Mouse (Mus musculus) ZHBTc4 (cell line): ENCODE results near the gene Alg9.

Experiments used
- DNase-seq: peaks from one replicate; pipeline ENCODE4 v3.0.0-alpha.2; 2011; ENCODE audit warnings: low read depth, low spot score

The Alg9 gene

GRCm38 (mm10) chr9:50850713-50851112 lies 75.9 kb downstream of the Alg9 start:
- no peak for DNase-seq

GRCm38 (mm10) chr9:50852634-50853349 lies 78.0 kb downstream of the Alg9 start:
- peak; percentile 21 for DNase-seq

- DNase-seq: no peak
Observed at GRCm38 (mm10) chr9:50854376-50854775, 79.6 kb downstream of the Alg9 start.

- no peak for DNase-seq
Observed at GRCm38 (mm10) chr9:50855133-50855766, 80.4 kb downstream of the Alg9 start.

- DNase-seq: no peak
Observed at GRCm38 (mm10) chr9:50855780-50856179, 81.0 kb downstream of the Alg9 start.

- peak; percentile 96 for DNase-seq
Observed at GRCm38 (mm10) chr9:50856341-50857081, 81.7 kb downstream of the Alg9 start.

GRCm38 (mm10) chr9:50857082-50857641 lies 82.3 kb downstream of the Alg9 start:
- no peak for DNase-seq

GRCm38 (mm10) chr9:50858681-50859080 lies 83.9 kb downstream of the Alg9 start:
- no peak for DNase-seq

- DNase-seq: no peak
Observed at GRCm38 (mm10) chr9:50861119-50861839, 86.5 kb downstream of the Alg9 start.

GRCm38 (mm10) chr9:50863824-50864223 lies 89.0 kb downstream of the Alg9 start:
- no peak for DNase-seq

GRCm38 (mm10) chr9:50864877-50865276 lies 90.1 kb downstream of the Alg9 start:
- no peak for DNase-seq

GRCm38 (mm10) chr9:50865803-50866202 lies 91.0 kb downstream of the Alg9 start:
- no peak for DNase-seq

- DNase-seq: no peak
Observed at GRCm38 (mm10) chr9:50867015-50867414, 92.2 kb downstream of the Alg9 start.

- no peak for DNase-seq
Observed at GRCm38 (mm10) chr9:50868182-50868581, 93.4 kb downstream of the Alg9 start.

- no peak for DNase-seq
Observed at GRCm38 (mm10) chr9:50873210-50873609, 98.4 kb downstream of the Alg9 start.

GRCm38 (mm10) chr9:50874031-50874430 lies 99.2 kb downstream of the Alg9 start:
- no peak for DNase-seq

GRCm38 (mm10) chr9:50875470-50875869 lies 100.7 kb downstream of the Alg9 start:
- DNase-seq: no peak

GRCm38 (mm10) chr9:50876287-50876686 lies 101.5 kb downstream of the Alg9 start:
- DNase-seq: no peak

GRCm38 (mm10) chr9:50877431-50877830 lies 102.6 kb downstream of the Alg9 start:
- no peak for DNase-seq

- DNase-seq: no peak
Observed at GRCm38 (mm10) chr9:50882183-50882582, 107.4 kb downstream of the Alg9 start.

- DNase-seq: no peak
Observed at GRCm38 (mm10) chr9:50884093-50884492, 109.3 kb downstream of the Alg9 start.
